Mouse (Mus musculus): ENCODE data around the gene Trim43a.
"Not testable (repeated sequence)": the region's sequence is repeated elsewhere in the genome, so short reads cannot be mapped to it uniquely, and the experiment has no call there.

Gene Trim43a

DNA sequence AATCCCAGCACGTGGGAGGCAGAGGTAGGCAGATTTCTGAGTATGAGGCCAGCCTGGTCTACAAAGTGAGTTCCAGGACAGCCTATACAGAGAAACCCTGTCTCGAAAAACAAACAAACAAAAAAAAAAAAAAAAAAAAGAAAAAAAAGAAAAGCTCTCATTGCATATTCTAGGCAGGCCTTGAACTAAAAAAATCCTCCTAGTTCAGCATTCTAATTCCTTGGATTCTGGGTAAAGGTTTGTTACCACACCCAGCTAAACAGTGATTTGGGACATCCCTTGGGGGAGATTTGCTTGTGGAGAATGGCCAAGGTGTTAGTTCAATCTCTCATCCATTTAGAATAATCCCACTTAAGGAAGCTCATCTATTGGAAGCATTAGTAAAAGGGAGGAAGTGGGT lies at the start of gene Trim43a:
Trim43a (plus strand) TSS at position 301 of the 400 bp plus-strand sequence.
- DNase-seq (ENCODE audit: low spot score in 2 of 2) = not testable (repeated sequence)

DNA sequence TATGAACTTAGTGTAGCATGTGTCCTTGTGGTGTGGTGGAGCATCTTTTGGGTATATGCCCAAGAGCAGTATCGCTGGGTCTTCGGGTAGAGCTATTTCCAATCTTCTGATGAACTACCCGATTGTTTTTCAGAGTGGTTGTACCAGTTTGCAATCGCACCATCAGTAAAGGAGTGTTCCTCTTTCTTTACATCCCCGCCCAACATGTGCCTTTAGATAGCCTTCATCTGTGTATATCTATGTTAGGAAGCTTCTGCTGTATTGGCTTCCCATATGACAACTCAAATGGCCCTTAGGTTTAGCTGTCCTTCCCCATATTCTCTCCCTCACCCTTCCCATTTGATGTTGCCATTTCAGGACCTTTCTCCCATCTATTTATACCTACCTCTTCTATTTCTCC lies 46.6 kb upstream of the Trim43a start:
- no peak for DNase-seq (ENCODE audit: low spot score in 2 of 2)

DNA sequence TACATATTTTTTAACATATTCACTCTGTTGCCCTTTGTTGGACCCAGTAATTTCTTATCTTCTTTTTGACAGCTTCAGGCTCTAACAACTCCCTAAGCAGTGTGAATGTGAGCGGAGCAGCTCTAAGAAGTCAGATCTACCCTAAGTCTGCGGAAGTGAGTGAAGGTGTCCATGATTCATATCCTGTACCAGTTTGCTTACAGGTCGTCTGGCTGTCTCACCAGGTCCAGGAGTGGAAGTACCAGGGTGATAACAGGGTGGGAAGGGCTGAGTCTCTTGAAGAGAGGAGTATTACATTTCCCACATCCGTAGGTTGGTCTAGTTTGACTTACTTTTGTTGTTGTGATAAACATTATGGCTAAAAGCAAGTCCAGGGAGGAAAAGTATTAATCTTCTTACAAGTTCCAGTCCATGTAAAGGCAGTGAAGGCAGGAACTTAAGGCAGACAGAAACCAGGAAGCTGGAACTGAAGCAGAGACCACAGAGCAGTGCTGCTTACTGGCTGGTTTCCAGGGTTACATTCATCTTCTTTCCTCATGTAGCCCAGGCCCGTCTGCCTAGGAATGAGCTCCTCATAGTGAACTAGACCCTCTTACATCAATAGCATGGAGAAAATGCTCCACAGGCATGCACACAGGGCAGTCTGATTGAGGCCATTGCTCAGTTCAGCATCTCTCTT lies 41.0 kb upstream of the Trim43a start:
- no peak for DNase-seq (ENCODE audit: low spot score in 2 of 2)

DNA sequence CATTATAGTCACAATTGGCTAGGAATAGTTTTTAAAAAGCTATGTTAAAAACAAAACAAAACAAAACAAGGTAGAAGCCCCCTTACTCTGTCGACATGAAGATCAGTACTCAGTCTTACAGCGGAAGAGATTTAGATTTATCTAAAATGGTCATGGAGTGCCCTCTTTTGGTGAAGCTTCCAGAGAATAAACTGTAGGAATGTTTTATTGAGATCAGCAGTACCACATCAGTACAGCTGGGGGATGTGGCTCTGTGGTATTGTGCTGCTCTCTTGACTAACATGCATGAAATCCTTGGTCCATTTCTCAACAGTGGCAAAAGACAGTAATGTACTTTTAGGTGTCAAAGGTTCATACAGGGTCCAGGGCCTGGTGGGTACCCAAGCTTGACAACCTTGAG lies 37.9 kb upstream of the Trim43a start:
- DNase-seq (ENCODE audit: low spot score in 2 of 2) = no peak

DNA sequence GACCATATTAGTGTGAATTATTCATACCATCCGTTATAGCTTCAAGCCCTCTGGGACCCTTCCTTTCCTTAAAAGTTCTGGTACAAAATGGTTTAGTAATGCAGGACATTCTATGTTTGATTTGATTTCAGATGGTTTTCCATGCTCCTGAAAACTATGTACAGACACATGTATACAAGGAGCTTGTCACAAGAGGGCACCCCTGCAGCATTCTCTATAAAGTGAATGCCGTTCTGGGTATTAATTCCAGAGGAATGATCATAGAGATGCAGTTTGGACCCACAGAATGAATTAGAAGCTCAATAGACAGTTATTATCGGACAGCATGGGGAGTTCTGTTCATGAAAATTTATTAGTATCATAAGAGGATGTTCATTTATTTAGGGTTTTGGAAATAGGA lies 35.2 kb upstream of the Trim43a start:
- DNase-seq (ENCODE audit: low spot score in 2 of 2) = no peak

DNA sequence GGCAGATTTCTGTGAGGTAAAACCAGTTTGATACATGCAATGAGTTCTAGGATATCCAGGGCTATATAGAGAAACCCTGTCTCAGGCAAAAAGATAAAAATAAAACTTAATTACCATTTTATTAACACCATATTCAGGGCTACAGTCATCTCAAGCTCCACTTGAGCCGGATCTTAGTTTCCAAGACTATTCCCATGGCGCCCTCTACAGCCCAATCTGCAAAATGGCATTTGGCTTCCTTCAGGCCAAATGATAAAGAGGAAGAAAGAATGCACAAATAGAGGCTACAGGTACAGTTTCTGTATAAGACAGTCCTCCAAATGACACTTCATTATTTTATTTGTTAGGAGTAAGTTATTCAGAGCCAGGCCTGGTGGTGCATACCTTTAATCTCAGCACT lies 34.5 kb upstream of the Trim43a start:
- no peak for DNase-seq (ENCODE audit: low spot score in 2 of 2)

DNA sequence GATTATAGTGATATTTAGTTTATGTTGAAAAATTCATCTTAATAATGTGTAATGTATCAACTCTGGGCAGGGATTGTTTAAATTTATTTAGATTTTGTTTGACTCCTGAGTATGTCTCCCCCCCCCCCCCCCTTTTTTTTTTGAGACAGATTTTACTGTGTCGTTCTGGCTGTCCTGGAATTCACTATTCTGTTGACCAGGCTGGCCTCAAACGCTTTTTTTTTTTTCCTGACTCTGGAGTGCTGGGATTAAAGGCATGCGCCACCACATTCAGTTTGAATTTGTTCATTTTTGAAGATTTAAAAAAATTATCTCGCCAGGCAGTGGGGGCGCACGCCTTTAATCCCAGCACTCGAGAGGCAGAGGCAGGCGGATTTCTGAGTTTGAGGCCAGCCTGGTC lies 34.0 kb upstream of the Trim43a start:
- DNase-seq (ENCODE audit: low spot score in 2 of 2) = no peak

DNA sequence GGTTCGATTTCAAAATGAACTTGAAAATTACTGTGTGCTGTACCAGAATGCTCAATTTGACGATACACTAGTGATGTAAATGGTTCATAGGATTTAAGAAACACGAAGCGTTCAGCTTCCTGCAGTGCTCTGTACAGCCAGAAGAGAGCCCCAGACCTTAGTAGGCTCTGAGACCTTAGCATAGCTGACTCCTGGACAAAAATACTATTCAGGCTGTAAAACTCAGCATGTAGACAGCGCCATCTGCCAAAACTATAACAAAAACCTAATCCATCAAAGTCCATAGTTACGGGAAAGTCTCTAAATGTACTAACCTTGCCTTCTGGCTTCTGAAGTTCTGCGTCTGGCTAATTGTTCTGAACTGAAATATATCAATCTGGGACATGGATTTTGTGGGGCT lies 33.4 kb upstream of the Trim43a start:
- no peak for DNase-seq (ENCODE audit: low spot score in 2 of 2)

DNA sequence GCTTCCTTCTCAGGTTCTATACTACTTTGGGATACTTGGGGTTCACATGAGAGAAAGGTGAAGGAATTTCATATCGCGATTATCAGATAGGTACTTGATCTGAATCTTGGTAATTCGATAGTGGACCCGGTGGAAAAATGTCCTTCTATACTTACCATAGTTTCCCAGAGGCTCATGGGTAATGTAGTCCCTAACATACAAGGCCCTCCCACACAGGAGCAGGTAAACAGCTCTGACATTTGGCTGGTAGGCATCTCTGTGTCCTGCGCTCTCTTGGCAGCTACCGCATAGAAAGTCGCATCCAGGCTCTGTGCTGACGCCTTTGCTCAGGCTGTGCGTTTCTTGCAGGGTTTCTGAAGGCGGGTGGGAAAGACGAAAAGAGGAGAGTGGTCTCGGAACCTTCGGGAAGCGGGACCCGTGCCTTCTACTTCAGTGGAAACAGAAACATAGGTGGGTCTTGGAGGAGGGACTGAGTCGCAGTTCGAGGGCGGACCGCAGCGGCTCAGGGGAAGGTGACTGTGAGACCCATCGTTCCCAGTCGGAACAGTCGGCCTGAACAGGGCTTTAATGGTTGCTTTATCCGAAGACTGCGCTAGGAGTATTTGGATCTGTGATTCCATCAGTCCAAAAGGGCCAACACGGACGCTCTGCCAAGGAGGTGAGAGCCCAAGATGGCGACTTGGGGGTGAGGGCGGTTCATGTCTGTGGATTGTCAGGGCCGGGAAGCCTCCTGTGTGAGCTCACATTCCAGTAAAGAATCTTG lies 32.7 kb upstream of the Trim43a start, which contains the start of gene Zfp949:
Zfp949 (plus strand) TSS at position 170 of the 763 bp plus-strand sequence.
- DNase-seq (ENCODE audit: low spot score in 2 of 2) = peak; percentile 65 to 67

DNA sequence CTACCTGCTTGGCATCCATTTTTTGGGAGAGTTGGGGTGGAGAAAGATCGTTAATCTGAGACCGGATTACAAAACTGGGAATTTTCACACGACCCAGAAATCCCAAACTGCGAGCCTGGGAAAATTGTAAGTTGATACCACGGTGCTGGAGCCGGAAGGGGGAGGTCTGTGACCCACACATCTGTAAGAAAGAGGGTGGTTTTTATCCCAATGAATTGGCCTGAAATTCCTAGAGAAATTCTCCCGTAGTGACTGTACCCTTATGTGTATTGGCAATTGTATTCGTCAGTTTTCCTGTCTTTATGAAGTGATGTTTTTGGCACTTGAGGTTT lies 32.1 kb upstream of the Trim43a start:
- no peak for DNase-seq (ENCODE audit: low spot score in 2 of 2)

DNA sequence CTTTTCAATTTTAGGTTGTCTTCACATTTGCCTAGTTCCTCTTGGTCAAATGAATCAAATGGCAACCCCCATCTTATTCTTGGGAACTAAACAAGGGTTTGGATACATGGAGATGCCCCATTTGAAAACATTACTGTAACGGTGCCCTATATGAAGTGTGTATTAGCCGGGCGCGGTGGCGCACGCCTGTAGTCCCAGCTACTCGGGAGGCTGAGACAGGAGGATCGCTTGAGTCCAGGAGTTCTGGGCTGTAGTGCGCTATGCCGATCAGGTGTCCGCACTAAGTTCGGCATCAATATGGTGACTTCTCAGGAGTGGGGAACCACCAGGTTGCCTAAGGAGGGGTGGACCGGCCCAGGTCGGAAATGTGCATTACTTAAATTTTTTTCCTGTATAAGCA lies 27.6 kb upstream of the Trim43a start:
- no peak for DNase-seq (ENCODE audit: low spot score in 2 of 2)

DNA sequence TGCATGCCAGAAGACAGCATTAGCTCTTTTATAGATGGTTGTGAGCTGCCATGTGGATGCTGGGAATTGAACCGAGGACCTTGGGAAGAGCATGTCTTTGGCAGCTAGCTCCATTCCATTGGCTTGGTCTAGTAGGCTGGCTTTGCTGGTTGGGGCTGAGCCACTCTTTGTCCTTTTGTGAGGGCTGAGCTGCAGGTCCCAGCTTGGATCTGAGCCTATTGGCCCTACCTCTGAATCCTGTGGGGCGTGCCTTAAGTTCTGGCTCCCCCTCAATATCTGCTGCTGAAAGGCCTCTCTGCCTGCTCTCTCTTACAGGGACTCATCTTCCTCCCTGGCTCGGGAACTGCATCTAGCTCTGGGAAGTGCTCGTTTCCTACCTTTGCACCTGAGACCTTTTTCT lies 22.5 kb upstream of the Trim43a start:
- no peak for DNase-seq (ENCODE audit: low spot score in 2 of 2)

DNA sequence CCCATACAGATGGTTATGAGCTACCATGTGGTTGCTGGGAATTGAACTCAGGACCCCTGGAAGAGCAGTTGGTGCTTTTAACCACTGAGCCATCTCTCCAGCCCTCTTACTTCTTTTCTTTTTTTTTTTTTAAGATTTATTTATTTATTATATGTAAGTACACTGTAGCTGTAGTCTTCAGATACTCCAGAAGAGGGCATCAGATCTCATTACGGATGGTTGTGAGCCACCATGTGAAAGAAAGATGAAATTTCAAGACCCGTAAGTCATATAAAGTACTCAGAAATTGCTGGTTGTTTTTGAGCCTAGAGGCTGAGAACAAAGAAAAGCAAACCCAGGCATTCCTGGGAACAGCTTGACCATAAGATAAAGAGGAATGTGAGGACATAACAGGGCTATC lies 19.2 kb upstream of the Trim43a start:
- not testable (repeated sequence) for DNase-seq (ENCODE audit: low spot score in 2 of 2)

DNA sequence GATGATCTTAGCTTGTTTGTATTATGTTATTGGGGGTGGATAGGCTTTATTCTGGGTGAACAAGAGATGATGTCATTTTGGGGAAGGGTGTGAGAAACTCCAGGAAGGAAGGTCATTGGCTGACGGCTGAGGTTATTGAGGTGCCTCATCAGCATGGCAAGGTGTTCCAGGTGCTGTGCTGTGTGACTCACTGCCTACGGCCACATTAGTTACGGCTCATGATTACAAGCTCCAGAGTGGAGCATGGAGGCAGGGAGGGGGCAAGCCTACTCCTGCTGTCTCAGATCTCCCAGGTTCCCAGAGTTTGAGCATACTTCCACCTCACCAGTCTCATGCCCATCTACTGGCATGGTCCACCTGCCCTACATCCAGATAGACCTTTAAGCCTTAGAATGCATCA lies 10.2 kb upstream of the Trim43a start:
- not testable (repeated sequence) for DNase-seq (ENCODE audit: low spot score in 2 of 2)

DNA sequence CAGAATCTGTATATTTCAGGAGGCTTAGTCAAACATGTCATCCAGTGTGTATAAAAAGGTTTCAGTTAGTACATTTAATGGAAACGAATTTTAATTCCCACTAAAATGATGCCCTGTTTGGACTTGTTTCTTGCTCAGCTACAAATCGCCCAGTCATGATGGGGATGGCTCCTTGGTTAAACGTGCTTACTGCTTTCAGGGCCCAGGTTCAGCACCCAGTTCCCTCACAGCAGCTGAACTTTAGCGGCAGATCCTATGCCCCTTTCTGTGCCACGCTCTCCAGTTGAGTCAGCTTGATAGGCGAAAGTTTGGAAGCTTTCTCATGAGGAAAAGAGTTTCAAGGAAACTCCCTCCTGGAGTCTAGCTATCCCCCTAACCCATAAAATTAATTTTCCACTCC lies 13.0 kb downstream of the Trim43a start:
- not testable (repeated sequence) for DNase-seq (ENCODE audit: low spot score in 2 of 2)

DNA sequence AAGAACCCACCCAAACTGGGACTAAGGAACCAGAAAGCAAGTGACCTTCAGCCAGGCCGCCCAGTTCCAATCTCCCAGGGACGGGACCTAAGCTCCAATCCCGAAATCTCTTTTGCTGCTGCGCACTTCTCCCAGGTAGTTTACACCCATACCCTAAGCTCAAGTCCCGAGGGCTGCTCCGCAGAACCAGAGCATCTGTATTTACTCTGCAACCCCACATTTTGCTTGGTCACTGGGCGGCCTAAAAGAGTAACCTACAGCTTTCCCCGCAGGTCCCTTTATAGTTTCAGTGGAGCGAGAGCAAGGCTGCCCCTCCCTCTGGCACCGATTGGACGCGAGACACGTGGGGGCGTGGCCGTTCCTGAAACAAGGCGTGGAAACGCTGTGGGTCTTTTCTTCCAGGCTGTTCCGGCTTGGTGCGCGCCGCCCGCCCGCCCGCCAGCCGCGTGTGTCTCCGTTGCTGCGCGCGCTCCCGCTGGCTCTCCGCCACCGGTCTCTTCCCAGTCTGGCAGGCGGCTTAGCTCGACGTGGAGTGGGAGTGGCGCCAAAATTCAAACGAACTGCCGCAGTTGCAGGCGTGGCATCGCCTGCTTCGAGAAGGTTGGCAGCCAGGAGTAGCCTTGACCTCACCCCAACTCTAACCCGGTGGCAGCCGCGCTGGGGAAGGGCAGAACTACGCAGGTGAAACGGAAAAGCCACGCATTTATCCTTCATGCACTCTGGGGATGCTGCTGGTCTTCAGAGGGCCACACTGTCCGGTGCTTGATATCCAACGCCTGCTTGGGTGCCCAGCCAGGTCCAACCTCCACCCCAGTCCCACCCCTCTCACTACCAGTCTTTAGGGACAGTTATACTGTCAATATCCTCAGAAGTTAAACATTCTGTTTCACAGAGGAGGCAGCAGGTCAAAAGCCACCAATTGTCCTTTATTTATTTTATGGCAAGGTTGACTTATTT lies 18.8 kb downstream of the Trim43a start:
- peak; percentile 97 to 100 for DNase-seq (ENCODE audit: low spot score in 2 of 2)

DNA sequence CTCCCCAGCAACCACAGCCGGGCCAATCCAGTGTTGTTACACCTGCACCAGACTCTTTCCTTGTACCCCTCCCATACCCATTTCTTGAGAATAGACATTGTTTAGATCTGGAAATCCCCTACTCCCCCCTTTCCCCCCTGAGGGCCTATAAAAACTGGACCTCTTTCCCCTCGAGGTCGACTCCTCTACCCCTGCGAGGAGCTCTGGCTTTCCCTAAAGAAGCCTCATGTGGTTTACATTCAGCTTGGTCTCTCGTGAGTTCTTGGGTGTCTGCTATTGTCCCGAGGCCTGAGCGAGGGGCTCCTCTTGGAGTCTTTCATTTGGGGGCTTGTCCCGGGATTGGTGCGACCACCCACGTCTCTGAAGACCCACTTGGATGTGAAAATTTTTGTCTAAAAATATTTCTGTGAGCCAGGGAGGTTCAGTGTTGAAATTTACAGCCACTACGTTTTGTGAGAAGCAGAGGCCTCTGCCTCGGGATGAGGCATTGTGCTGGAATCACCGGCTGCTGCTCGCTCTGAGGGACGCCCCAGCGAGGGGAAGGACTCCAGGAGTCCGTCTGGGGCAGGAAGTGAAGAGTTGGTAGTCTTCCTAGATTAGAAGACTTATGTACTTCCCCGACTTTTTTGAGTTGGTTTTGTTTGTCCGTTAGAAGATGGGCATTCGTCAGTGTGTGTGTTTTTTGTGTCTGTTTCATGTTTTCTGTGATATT lies 45.3 kb downstream of the Trim43a start:
- DNase-seq (ENCODE audit: low spot score in 2 of 2) = not testable (repeated sequence)

DNA sequence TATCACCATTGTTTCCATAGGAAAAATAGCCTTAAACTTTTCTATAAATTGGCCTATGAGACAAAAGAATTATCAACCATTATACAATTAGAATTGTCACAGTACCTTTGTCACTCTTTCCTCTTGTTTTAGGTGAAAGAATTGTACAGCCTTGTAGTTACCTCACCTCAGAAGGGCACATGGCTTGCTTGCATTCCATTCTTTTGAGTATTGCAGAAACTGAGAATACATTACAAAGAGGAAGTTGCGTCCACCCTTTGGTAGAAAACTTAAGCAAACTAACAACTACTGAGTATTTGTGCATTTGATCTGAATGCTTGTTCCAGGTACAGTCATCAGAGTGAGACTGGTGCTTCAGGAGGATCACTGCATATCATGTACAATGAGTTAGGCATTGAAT lies 57.4 kb downstream of the Trim43a start:
- DNase-seq (ENCODE audit: low spot score in 2 of 2) = not testable (repeated sequence)

All from frontal cortex, postnatal 10 days (tissue).